Comparison of ENCODE assay signal across 8 mouse cellular contexts in genomic region chr1:33813868-33814794, GRCm38 (mm10). TPM values are rescaled to one million over a fixed set of nuclear protein-coding genes. Genes with fewer than 3 reads are reported as not detected.
DNase-seq lines count a peak whose midpoint lies in the region; ATAC-seq lines count a peak whose summit lies in the region.

Gene Zfp451, minus strand, starts transcription at chr1:33814595.

- no peaks in the 10 kb centered on the region for H3K27me3 ChIP-seq in hindbrain, embryonic 12.5 days

- peaks cover 29% of the 10 kb centered on the region for H3K36me3 ChIP-seq in hindbrain, embryonic 12.5 days

- H3K27ac ChIP-seq in hindbrain, embryonic 12.5 days: peak within 1 kb of the TSS; percentile 97

- H3K4me2 ChIP-seq in hindbrain, embryonic 12.5 days (replicated peaks): peak within 1 kb of the TSS; percentile 82

- no peaks in the 10 kb centered on the region for H3K9me3 ChIP-seq in hindbrain, embryonic 12.5 days (replicated peaks)

- under 1% methylated on average over 85 of the region's 85 CpGs for WGBS in hindbrain, embryonic 12.5 days

- H3K9ac ChIP-seq in hindbrain, embryonic 12.5 days: peak within 1 kb of the TSS; percentile 99

- H3K4me1 ChIP-seq in hindbrain, embryonic 12.5 days: peaks cover 14% of the 10 kb centered on the region

- peak; percentile 94 for ATAC-seq in hindbrain, embryonic 12.5 days (ENCODE audit: low FRiP score)

- H3K4me3 ChIP-seq in hindbrain, embryonic 12.5 days: peak within 1 kb of the TSS; percentile 97

- DNase-seq in MN1 (ENCODE audit: low spot score): peak; percentile 98
- peak; percentile 90 for DNase-seq in cerebellum, adult 9-10 months
- peak; percentile 78 to 94 for DNase-seq in frontal cortex, adult 2 months (ENCODE audit: extremely low spot score in 1 of 2, low spot score in 1 of 2)
- DNase-seq in layer of hippocampus, postnatal 14 days (ENCODE audit: low spot score in 2 of 2): peak; percentile 86 to 93
- peak; percentile 90 for DNase-seq in lung, postnatal 14 days
- peak; percentile 76 for DNase-seq in retina, adult 2 months (ENCODE audit: low read depth, low spot score)
- peak; percentile 90 to 91 for DNase-seq in thymus, postnatal 36 days

RNA-seq across cellular contexts. Expression of gene Zfp451, which starts in this region (rescaled TPM):
- polyA plus RNA-seq in frontal cortex, adult 2 months (2012; rRNA removed): 22.8 and 25.1 TPM in 2 replicates
- 51.4 and 55.2 TPM in 2 replicates for polyA plus RNA-seq in hindbrain, embryonic 12.5 days (2016; fragmentation: Nextera tagmentation; extraction: Ambion mirVana)
- total RNA-seq in layer of hippocampus, postnatal 14 days (2021): 10 to 100 TPM; 52.5 to 54.7 TPM

Comparison
In these comparisons a context has a peak if more than half of its experiments do, and no peak if none do; other contexts are left out.
1. Peak in every context shown above with its lines: DNase-seq, ATAC-seq, H3K4me3 ChIP-seq and H3K27ac ChIP-seq.